Mouse (Mus musculus) liver, adult 2 months (tissue): Measurements from ENCODE around the gene Tmem255b.

ENCODE experiments used
- CTCF ChIP-seq: fragments of 200-500 bp; IDR thresholded peaks from 2 replicates; pipeline ENCODE4 v1.5.1; 2011; ENCODE audit warnings: low read depth, low read length, control low read depth
- POLR2A ChIP-seq: fragments of 200-500 bp; IDR thresholded peaks from 2 replicates; pipeline ENCODE4 v1.6.1; 2011; ENCODE audit warnings: low read length, control low read depth; ENCODE audit not compliant: insufficient read depth; ENCODE audit errors: extremely low read depth

GRCm38 (mm10) chr8:13430866-13431265 lies 4.1 kb upstream of the Tmem255b start:
- no peak for TF ChIP-seq CTCF
- no peak for TF ChIP-seq POLR2A
